Mouse (Mus musculus) liver, embryonic 16.5 days (tissue): ENCODE data around the gene Gabrb1. TPM values are rescaled to one million over a fixed set of nuclear protein-coding genes. Genes with fewer than 3 reads are reported as not detected.

ENCODE experiments used
- ATAC-seq: fragments of 200-750 bp; cut with Nextera tagmentation; 2 replicates; pipeline ENCODE4 v1.8.0; 2017; ENCODE audit warnings: low read depth, mild to moderate bottlenecking, moderate number of reproducible peaks, moderate library complexity
- H3K27ac ChIP-seq: fragments of 300-500 bp; sonication (generic); 2 replicates; pipeline ENCODE4 v1.5.1; 2014; ENCODE audit warnings: mild to moderate bottlenecking, low read length
- H3K27me3 ChIP-seq: fragments of 300-500 bp; sonication (generic); 2 replicates; pipeline ENCODE4 v1.6.1; 2014; ENCODE audit warnings: low read depth, low read length, mixed read lengths; ENCODE audit not compliant: control insufficient read depth, insufficient read depth
- H3K36me3 ChIP-seq: fragments of 300-500 bp; sonication (generic); 2 replicates; pipeline ENCODE4 v1.6.1; 2014; ENCODE audit warnings: mild to moderate bottlenecking; ENCODE audit not compliant: control insufficient read depth, insufficient read depth
- H3K4me1 ChIP-seq: fragments of 300-500 bp; sonication (generic); 2 replicates; pipeline ENCODE4 v1.6.1; 2014; ENCODE audit warnings: low read depth, low read length, mixed read lengths; ENCODE audit not compliant: control insufficient read depth
- H3K4me2 ChIP-seq: fragments of 300-500 bp; sonication (generic); 2 replicates; pipeline ENCODE4 v1.6.1; 2014; ENCODE audit warnings: low read depth, low read length, mixed read lengths
- H3K4me3 ChIP-seq: fragments of 300-500 bp; sonication (generic); 2 replicates; pipeline ENCODE4 v1.5.1; 2014; ENCODE audit warnings: low read depth, mild to moderate bottlenecking, low read length
- H3K9ac ChIP-seq: fragments of 300-500 bp; sonication (generic); 2 replicates; pipeline ENCODE4 v1.6.1; 2014; ENCODE audit warnings: low read depth, low read length
- H3K9me3 ChIP-seq: fragments of 300-500 bp; sonication (generic); replicated peaks from 2 replicates; pipeline ENCODE4 v1.6.1; 2016; ENCODE audit warnings: low read length; ENCODE audit not compliant: control insufficient read depth
- WGBS: fragments of 180-500 bp; shearing (Covaris S2); extraction: QIAGEN DNeasy Blood & Tissue Kit; methylation state at CpG from one replicate; pipeline ENCODE4 v1.1.7; 2014; ENCODE audit not compliant: insufficient replicate concordance; 5-methylcytosine and 5-hydroxymethylcytosine counted together
- polyA plus RNA-seq: library from polyadenylated mRNA; unstranded; fragments of >200 nt; fragmentation: Nextera tagmentation; extraction: Ambion mirVana; gene quantifications from 2 replicates; pipeline ENCODE4 v1.2.1, GENCODE M21; 2015

Gabrb1 gene
- polyA plus RNA-seq, 1 experiment from 2014 or later: 0.07 TPM

DNA sequence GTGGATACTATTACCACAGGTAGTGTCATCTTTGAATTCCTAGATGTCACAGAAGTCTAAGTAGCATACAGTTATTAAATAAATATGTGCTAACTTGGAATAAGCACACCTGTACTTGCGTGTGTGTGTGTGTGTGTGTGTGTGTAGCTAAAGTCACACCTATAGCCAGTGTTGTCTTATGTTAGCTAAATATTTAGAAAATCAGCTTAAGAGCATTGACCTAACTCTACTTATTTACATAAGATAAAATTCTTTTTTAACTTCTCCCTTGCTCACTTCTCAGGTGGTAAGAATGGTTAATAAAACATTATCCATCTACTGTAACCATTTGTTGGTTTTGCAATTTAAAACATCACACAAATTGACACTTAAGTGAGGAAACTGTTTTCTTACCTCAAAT is 256.1 kb downstream of the Gabrb1 start:
- WGBS: 34% methylated on average over 1 of the region's 1 CpGs
- H3K9ac ChIP-seq: no peak overlapping the region
- H3K9me3 ChIP-seq: no peaks in the 10 kb centered on the region
- H3K27ac ChIP-seq: no peak overlapping the region
- no peak for ATAC-seq
- H3K4me3 ChIP-seq: no peak overlapping the region
- H3K4me2 ChIP-seq: no peak overlapping the region
- H3K36me3 ChIP-seq: no peaks in the 10 kb centered on the region
- no peaks in the 10 kb centered on the region for H3K4me1 ChIP-seq
- H3K27me3 ChIP-seq: no peaks in the 10 kb centered on the region

DNA sequence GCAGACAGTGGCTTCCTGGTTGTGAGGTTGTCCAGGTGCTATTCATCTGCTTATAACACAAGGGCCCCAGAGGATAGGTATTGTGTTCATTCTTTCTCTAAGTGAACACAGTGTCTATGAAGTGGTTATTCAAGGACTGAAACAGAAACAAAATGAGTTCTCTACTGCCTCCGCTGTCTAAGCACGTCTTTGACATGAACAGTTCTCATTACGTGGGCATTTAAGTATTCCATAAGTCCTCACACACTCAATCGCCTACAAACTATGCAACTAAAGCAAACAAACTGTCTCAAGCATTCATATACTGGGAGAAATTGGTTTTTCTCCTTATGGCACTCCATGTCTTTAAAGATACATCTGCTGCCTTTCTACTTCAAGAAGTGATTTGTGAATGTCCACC is 257.8 kb downstream of the Gabrb1 start:
- Histone ChIP-seq H3K27ac (no peak overlapping the region), H3K9ac (no peak overlapping the region), H3K4me2 (no peak overlapping the region), H3K36me3 (no peaks in the 10 kb centered on the region), H3K4me3 (no peak overlapping the region), H3K4me1 (no peaks in the 10 kb centered on the region), H3K27me3 (no peaks in the 10 kb centered on the region), H3K9me3 (no peaks in the 10 kb centered on the region)
- WGBS: 59% methylated on average over 4 of the region's 4 CpGs
- no peak for ATAC-seq

DNA sequence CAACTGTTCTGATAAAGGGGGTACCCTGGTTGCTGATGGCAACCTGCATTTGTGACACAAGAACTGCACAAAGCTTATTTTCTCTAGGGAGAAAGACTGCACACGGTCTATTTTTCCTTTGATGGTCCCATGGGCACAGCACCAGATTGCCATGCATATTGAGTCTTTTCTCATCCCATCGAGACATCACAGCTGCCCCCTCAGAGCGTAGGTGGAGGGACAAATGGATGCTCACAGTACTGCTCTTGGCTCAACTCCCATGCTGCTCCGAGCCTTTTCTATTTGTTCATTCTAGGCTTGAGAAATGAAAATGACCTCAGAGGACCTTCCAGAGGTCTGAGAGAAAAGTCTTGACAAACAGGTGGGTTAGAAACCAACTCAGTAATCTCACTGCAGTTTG is 259.3 kb downstream of the Gabrb1 start:
- Histone ChIP-seq H3K9me3 (no peaks in the 10 kb centered on the region), H3K9ac (no peak overlapping the region), H3K4me3 (no peak overlapping the region), H3K27me3 (no peaks in the 10 kb centered on the region), H3K27ac (no peak overlapping the region), H3K4me2 (no peak overlapping the region), H3K36me3 (no peaks in the 10 kb centered on the region), H3K4me1 (no peaks in the 10 kb centered on the region)
- 47% methylated on average over 4 of the region's 4 CpGs for WGBS
- ATAC-seq: no peak

DNA sequence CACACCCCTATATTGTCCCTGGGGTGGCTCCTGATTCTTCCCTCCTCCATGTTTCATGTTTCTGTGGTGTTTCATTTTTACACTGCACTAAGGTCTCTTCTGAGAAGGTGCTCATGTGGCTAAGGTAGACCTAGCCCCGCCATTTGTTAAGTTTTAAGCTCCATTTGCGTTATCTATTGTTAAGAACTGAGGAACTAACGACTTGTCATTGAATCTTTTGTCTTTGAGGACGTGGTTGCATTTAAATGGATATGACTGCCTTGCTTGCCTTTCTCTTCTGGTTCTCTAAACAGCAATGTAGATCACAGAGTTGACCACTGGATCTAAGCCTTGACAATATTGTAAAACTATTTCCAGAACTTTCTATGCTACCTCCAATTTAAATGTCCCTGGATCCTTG is 265.7 kb downstream of the Gabrb1 start:
- WGBS: 38% methylated on average over 4 of the region's 4 CpGs
- no peak overlapping the region for H3K4me2 ChIP-seq
- no peak overlapping the region for H3K27ac ChIP-seq
- no peaks in the 10 kb centered on the region for H3K27me3 ChIP-seq
- H3K9ac ChIP-seq: no peak overlapping the region
- no peak overlapping the region for H3K4me3 ChIP-seq
- no peak for ATAC-seq
- no peaks in the 10 kb centered on the region for H3K4me1 ChIP-seq
- no peaks in the 10 kb centered on the region for H3K36me3 ChIP-seq
- no peaks in the 10 kb centered on the region for H3K9me3 ChIP-seq

DNA sequence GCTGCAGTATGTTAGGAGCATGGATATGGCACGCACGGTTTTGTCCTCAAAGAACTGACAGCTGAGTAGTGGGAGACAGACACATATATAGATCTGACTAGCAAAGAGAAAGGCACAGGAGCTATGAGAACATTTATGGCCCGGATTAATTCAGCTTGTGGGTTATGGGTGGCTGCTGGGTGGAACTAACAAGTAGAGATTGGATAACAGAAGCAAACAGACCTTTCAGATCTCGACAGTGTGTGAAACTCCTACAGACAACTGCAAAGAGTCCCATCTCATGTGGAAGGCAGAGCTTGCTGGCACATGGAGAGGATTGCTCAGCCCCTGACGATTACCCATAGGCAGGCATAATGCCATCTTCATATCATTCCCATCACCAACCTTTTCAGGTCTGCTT is 268.4 kb downstream of the Gabrb1 start:
- Histone ChIP-seq H3K27ac (no peak overlapping the region), H3K9ac (no peak overlapping the region), H3K4me2 (no peak overlapping the region), H3K4me3 (no peak overlapping the region), H3K36me3 (no peaks in the 10 kb centered on the region), H3K27me3 (no peaks in the 10 kb centered on the region), H3K9me3 (no peaks in the 10 kb centered on the region), H3K4me1 (no peaks in the 10 kb centered on the region)
- 60% methylated on average over 5 of the region's 5 CpGs for WGBS
- ATAC-seq: no peak

DNA sequence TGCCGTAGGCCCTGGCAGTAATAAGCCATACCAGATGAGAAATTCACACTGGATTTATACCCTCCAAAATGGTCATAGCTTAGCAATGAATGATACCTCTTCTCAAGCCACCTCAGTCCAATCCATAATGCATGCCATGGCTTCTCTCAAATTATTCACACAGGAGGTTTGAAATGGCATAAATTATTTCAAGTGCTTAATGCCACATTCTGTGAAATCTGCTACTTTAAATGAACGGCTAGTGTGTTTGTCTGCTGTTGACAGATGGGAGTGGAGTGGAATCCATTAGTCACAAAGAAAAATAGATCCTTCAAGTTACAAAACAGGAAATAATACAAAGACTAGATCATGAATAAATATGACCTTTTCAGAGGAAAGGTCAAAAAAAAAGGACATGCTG is 272.1 kb downstream of the Gabrb1 start:
- Histone ChIP-seq H3K4me2 (no peak overlapping the region), H3K4me3 (no peak overlapping the region), H3K36me3 (no peaks in the 10 kb centered on the region), H3K27me3 (no peaks in the 10 kb centered on the region), H3K9ac (no peak overlapping the region), H3K27ac (no peak overlapping the region), H3K4me1 (no peaks in the 10 kb centered on the region), H3K9me3 (no peaks in the 10 kb centered on the region)
- WGBS: 59% methylated on average over 2 of the region's 2 CpGs
- ATAC-seq: no peak

DNA sequence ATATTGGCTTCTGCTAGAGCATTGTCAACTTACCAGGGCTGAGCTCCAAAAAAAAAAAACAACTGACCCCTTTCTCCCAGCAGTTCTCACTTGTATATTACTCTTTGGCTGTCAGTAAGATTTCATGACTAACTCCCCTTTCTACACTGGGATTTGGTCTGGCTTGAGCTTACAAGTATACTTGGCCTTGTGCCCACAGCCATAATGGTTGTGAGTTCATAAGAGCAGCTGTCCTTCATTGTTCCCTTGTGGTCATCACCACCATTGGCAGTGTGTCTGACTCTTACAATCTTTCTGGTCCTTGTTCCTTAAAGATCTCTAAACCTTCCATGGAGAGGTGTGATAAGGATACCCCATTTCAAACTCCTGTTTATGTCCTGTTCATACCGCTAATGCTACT is 293.5 kb downstream of the Gabrb1 start:
- Histone ChIP-seq H3K9me3 (no peaks in the 10 kb centered on the region), H3K27me3 (no peaks in the 10 kb centered on the region), H3K9ac (no peak overlapping the region), H3K4me3 (no peak overlapping the region), H3K4me2 (no peak overlapping the region), H3K36me3 (no peaks in the 10 kb centered on the region), H3K4me1 (no peaks in the 10 kb centered on the region), H3K27ac (no peak overlapping the region)
- WGBS: 69% methylated on average over 1 of the region's 1 CpGs
- ATAC-seq: no peak

DNA sequence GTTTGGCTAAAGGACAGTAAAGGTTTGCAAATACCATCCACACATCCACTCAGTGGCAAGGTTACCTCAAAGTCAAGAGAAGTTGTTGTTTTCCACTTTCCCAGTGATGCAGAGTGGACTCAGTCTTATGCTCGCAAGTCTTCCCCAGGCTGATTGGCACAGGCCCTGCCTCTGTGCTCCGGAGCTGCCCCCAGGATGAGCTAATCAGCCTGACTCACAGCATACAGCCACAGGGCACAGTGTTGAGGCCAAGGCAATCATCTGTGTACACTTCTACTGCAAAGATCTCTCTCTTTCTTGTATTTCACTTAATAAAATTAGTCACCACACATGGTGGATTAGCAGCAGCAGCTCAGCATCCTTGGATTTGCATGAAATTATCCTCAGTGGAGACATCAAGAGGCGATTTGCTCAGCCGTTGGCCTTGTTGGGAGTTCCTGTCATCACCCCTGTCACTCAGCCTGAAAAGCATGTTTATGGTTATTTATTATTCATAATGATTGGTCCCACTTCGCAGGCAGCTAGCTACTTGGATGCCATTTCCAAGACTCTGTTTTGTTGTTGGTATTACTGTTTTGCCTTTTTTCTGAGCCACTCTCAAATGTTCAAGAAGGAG is 297.3 kb downstream of the Gabrb1 start:
- Histone ChIP-seq H3K4me2 (no peak overlapping the region), H3K9me3 (no peaks in the 10 kb centered on the region), H3K27ac (no peak overlapping the region), H3K27me3 (no peaks in the 10 kb centered on the region), H3K36me3 (no peaks in the 10 kb centered on the region), H3K4me3 (no peak overlapping the region), H3K9ac (no peak overlapping the region), H3K4me1 (no peaks in the 10 kb centered on the region)
- WGBS: 51% methylated on average over 5 of the region's 5 CpGs
- no peak for ATAC-seq

DNA sequence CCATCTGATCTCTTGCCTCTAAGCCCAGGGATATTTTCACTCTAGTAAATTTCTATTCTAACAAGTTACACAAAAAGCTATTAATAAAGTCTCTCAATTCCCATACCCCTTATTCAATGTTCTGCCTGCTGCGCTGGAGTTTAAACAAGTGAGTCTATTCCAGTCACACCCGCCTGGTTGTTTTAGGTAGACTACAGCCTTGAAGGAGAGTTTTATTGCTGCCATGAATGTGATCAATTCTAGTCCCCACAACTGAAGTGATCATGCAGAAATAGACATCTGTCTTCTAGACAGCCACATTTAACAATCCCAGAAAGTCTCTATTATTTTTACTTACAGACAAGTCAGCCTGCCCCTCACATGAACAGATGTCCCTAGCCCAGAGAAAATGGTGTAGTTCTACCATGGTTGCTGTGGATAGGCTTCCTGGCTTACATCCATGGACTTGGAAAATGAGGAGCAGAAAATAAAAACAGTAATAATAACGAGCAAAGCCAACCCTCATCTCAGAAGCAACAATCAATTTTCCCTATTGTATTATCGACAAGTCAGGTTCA is 307.0 kb downstream of the Gabrb1 start:
- H3K27me3 ChIP-seq: no peaks in the 10 kb centered on the region
- H3K4me1 ChIP-seq: no peaks in the 10 kb centered on the region
- H3K36me3 ChIP-seq: no peaks in the 10 kb centered on the region
- no peak for ATAC-seq
- H3K9ac ChIP-seq: no peak overlapping the region
- no peak overlapping the region for H3K4me3 ChIP-seq
- H3K4me2 ChIP-seq: no peak overlapping the region
- no peaks in the 10 kb centered on the region for H3K9me3 ChIP-seq
- 71% methylated on average over 4 of the region's 4 CpGs for WGBS
- H3K27ac ChIP-seq: no peak overlapping the region
